Mouse (Mus musculus): ENCODE data around the gene Gm10974. TPM values are rescaled to one million over a fixed set of nuclear protein-coding genes. Genes with fewer than 3 reads are reported as not detected.

Gm10974 gene
- polyA plus RNA-seq, 1 experiment from 2014 or later: not detected

GRCm38 (mm10) chr7:66365411-66365810, 294 bp upstream of the Gm10974 start:
- Histone ChIP-seq H3K9me3 (no peaks in the 10 kb centered on the region), H3K4me2 (replicated peaks) (no peak overlapping the region), H3K9ac (replicated peaks) (no peak overlapping the region), H3K27me3 (no peaks in the 10 kb centered on the region), H3K36me3 (no peaks in the 10 kb centered on the region), H3K27ac (replicated peaks) (no peak overlapping the region), H3K4me1 (no peaks in the 10 kb centered on the region), H3K4me3 (no peak overlapping the region)
- WGBS: 77% methylated on average over 2 of the region's 2 CpGs
- ATAC-seq (replicated peaks): no peak

GRCm38 (mm10) chr7:66369071-66369933, 3.6 kb downstream of the Gm10974 start:
- Histone ChIP-seq H3K4me2 (replicated peaks) (no peak overlapping the region), H3K4me3 (no peak overlapping the region), H3K9ac (replicated peaks) (no peak overlapping the region), H3K4me1 (no peaks in the 10 kb centered on the region), H3K9me3 (no peaks in the 10 kb centered on the region), H3K27ac (replicated peaks) (no peak overlapping the region), H3K27me3 (no peaks in the 10 kb centered on the region), H3K36me3 (no peaks in the 10 kb centered on the region)
- ATAC-seq (replicated peaks): no peak
- WGBS: 76% methylated on average over 5 of the region's 5 CpGs

GRCm38 (mm10) chr7:66369934-66370445, 4.3 kb downstream of the Gm10974 start:
- Histone ChIP-seq H3K9me3 (no peaks in the 10 kb centered on the region), H3K4me3 (no peak overlapping the region), H3K4me1 (no peaks in the 10 kb centered on the region), H3K27ac (replicated peaks) (no peak overlapping the region), H3K9ac (replicated peaks) (no peak overlapping the region), H3K27me3 (no peaks in the 10 kb centered on the region), H3K36me3 (no peaks in the 10 kb centered on the region), H3K4me2 (replicated peaks) (no peak overlapping the region)
- 84% methylated on average over 5 of the region's 5 CpGs for WGBS
- no peak for ATAC-seq (replicated peaks)

- no peaks in the 10 kb centered on the region for H3K27me3 ChIP-seq
- H3K27ac ChIP-seq (replicated peaks): no peak overlapping the region
- H3K4me3 ChIP-seq: no peak overlapping the region
- H3K4me1 ChIP-seq: no peaks in the 10 kb centered on the region
- no peak overlapping the region for H3K9ac ChIP-seq (replicated peaks)
- H3K4me2 ChIP-seq (replicated peaks): no peak overlapping the region
- no peak for ATAC-seq (replicated peaks)
- no peaks in the 10 kb centered on the region for H3K36me3 ChIP-seq
- 85% methylated on average over 6 of the region's 6 CpGs for WGBS
- no peaks in the 10 kb centered on the region for H3K9me3 ChIP-seq
Observed at GRCm38 (mm10) chr7:66370970-66371369, 5.3 kb downstream of the Gm10974 start.

GRCm38 (mm10) chr7:66373391-66373790, 7.7 kb downstream of the Gm10974 start:
- Histone ChIP-seq H3K36me3 (no peaks in the 10 kb centered on the region), H3K27me3 (no peaks in the 10 kb centered on the region), H3K9ac (replicated peaks) (no peak overlapping the region), H3K4me3 (no peak overlapping the region), H3K9me3 (no peaks in the 10 kb centered on the region), H3K27ac (replicated peaks) (no peak overlapping the region), H3K4me2 (replicated peaks) (no peak overlapping the region), H3K4me1 (no peaks in the 10 kb centered on the region)
- ATAC-seq (replicated peaks): no peak
- WGBS: 87% methylated on average over 3 of the region's 3 CpGs

GRCm38 (mm10) chr7:66375736-66376135, 10.0 kb downstream of the Gm10974 start:
- 80% methylated on average over 4 of the region's 4 CpGs for WGBS
- Histone ChIP-seq H3K9ac (replicated peaks) (no peak overlapping the region), H3K4me2 (replicated peaks) (no peak overlapping the region), H3K4me1 (no peaks in the 10 kb centered on the region), H3K36me3 (no peaks in the 10 kb centered on the region), H3K9me3 (no peaks in the 10 kb centered on the region), H3K27me3 (no peaks in the 10 kb centered on the region), H3K27ac (replicated peaks) (no peak overlapping the region), H3K4me3 (no peak overlapping the region)
- no peak for ATAC-seq (replicated peaks)

- Histone ChIP-seq H3K4me2 (replicated peaks) (no peak overlapping the region), H3K27ac (replicated peaks) (no peak overlapping the region), H3K4me3 (no peak overlapping the region), H3K9ac (replicated peaks) (no peak overlapping the region), H3K9me3 (no peaks in the 10 kb centered on the region), H3K27me3 (no peaks in the 10 kb centered on the region), H3K4me1 (no peaks in the 10 kb centered on the region), H3K36me3 (no peaks in the 10 kb centered on the region)
- ATAC-seq (replicated peaks): no peak
- 84% methylated on average over 10 of the region's 10 CpGs for WGBS
Observed at GRCm38 (mm10) chr7:66376560-66376959, 10.9 kb downstream of the Gm10974 start.

- peaks cover 19% of the 10 kb centered on the region for H3K4me1 ChIP-seq
- H3K9me3 ChIP-seq: no peaks in the 10 kb centered on the region
- no peaks in the 10 kb centered on the region for H3K36me3 ChIP-seq
- H3K27me3 ChIP-seq: peaks cover 3% of the 10 kb centered on the region
- no peak overlapping the region for H3K4me3 ChIP-seq
- 76% methylated on average over 5 of the region's 5 CpGs for WGBS
- ATAC-seq (replicated peaks): no peak
- H3K9ac ChIP-seq (replicated peaks): no peak overlapping the region
- no peak overlapping the region for H3K27ac ChIP-seq (replicated peaks)
- no peak overlapping the region for H3K4me2 ChIP-seq (replicated peaks)
Observed at GRCm38 (mm10) chr7:66384213-66384612, 18.5 kb downstream of the Gm10974 start.

GRCm38 (mm10) chr7:66384891-66385290, 19.2 kb downstream of the Gm10974 start:
- H3K9me3 ChIP-seq: no peaks in the 10 kb centered on the region
- H3K4me1 ChIP-seq: peaks cover 19% of the 10 kb centered on the region
- no peak overlapping the region for H3K27ac ChIP-seq (replicated peaks)
- no peak overlapping the region for H3K9ac ChIP-seq (replicated peaks)
- H3K4me3 ChIP-seq: no peak overlapping the region
- H3K4me2 ChIP-seq (replicated peaks): no peak overlapping the region
- H3K36me3 ChIP-seq: no peaks in the 10 kb centered on the region
- ATAC-seq (replicated peaks): no peak
- 93% methylated on average over 8 of the region's 8 CpGs for WGBS
- peaks cover 3% of the 10 kb centered on the region for H3K27me3 ChIP-seq

- H3K4me2 ChIP-seq (replicated peaks): no peak overlapping the region
- ATAC-seq (replicated peaks): no peak
- H3K4me3 ChIP-seq: no peak overlapping the region
- H3K36me3 ChIP-seq: no peaks in the 10 kb centered on the region
- peaks cover 3% of the 10 kb centered on the region for H3K27me3 ChIP-seq
- H3K9me3 ChIP-seq: no peaks in the 10 kb centered on the region
- H3K4me1 ChIP-seq: peaks cover 19% of the 10 kb centered on the region
- WGBS: 91% methylated on average over 12 of the region's 12 CpGs
- no peak overlapping the region for H3K27ac ChIP-seq (replicated peaks)
- H3K9ac ChIP-seq (replicated peaks): no peak overlapping the region
Observed at GRCm38 (mm10) chr7:66385826-66386225, 20.1 kb downstream of the Gm10974 start.

GRCm38 (mm10) chr7:66386411-66386810, 20.7 kb downstream of the Gm10974 start:
- no peaks in the 10 kb centered on the region for H3K36me3 ChIP-seq
- ATAC-seq (replicated peaks): no peak
- H3K27me3 ChIP-seq: peaks cover 3% of the 10 kb centered on the region
- no peak overlapping the region for H3K27ac ChIP-seq (replicated peaks)
- no peak overlapping the region for H3K4me3 ChIP-seq
- H3K9me3 ChIP-seq: no peaks in the 10 kb centered on the region
- H3K9ac ChIP-seq (replicated peaks): no peak overlapping the region
- peaks cover 19% of the 10 kb centered on the region for H3K4me1 ChIP-seq
- no peak overlapping the region for H3K4me2 ChIP-seq (replicated peaks)
- WGBS: 94% methylated on average over 6 of the region's 6 CpGs

- WGBS: 3% methylated on average over 13 of the region's 13 CpGs
- Histone ChIP-seq H3K9ac (replicated peaks) (no peak overlapping the region), H3K4me3 (peak overlapping the region; percentile 50), H3K9me3 (no peaks in the 10 kb centered on the region), H3K27ac (replicated peaks) (no peak overlapping the region), H3K4me2 (replicated peaks) (peak overlapping the region; percentile 99), H3K36me3 (no peaks in the 10 kb centered on the region), H3K4me1 (peaks cover 19% of the 10 kb centered on the region), H3K27me3 (peaks cover 3% of the 10 kb centered on the region)
- no peak for ATAC-seq (replicated peaks)
Observed at GRCm38 (mm10) chr7:66387419-66387812, 21.7 kb downstream of the Gm10974 start.
